Mouse (Mus musculus): Measurements from ENCODE around the gene Fgd2. TPM values are rescaled to one million over a fixed set of nuclear protein-coding genes. Genes with fewer than 3 reads are reported as not detected.

The Fgd2 gene
- total RNA-seq, 2 experiments from 2014 or later, result 1.6 to 1.8 TPM

- DNase-seq, result peak; percentile 80
- intact Hi-C loops (cut with DNase I; ENCODE audit: low total_unique reads), result no loop called here
Observed at GRCm38 (mm10) chr17:29355841-29356478, 4.8 kb upstream of the Fgd2 start.

GRCm38 (mm10) chr17:29356479-29356856 lies 4.2 kb upstream of the Fgd2 start:
- intact Hi-C loops (cut with DNase I; ENCODE audit: low total_unique reads), result no loop called here
- DNase-seq, result peak; percentile 84

- intact Hi-C loops (cut with DNase I; ENCODE audit: low total_unique reads), result no loop called here
- no peak for DNase-seq
Observed at GRCm38 (mm10) chr17:29356882-29357281, 3.8 kb upstream of the Fgd2 start.

- DNase-seq, result no peak
Observed at GRCm38 (mm10) chr17:29358928-29359327, 1.8 kb upstream of the Fgd2 start.

GRCm38 (mm10) chr17:29361982-29362691 lies 1.4 kb downstream of the Fgd2 start:
- intact Hi-C loops (cut with DNase I; ENCODE audit: low total_unique reads), result no loop called here
- DNase-seq, result no peak

More at GRCm38 (mm10) chr17:29358928-29359327, 1.8 kb upstream of the Fgd2 start:
- intact Hi-C loops (cut with DNase I; ENCODE audit: low total_unique reads), result no loop called here

- intact Hi-C loops (cut with DNase I; ENCODE audit: low total_unique reads), result no loop called here
- DNase-seq, result no peak
Observed at GRCm38 (mm10) chr17:29363109-29363508, 2.4 kb downstream of the Fgd2 start.

GRCm38 (mm10) chr17:29365105-29365621 lies 4.4 kb downstream of the Fgd2 start:
- DNase-seq, result no peak
- intact Hi-C loops (cut with DNase I; ENCODE audit: low total_unique reads), result no loop called here

GRCm38 (mm10) chr17:29368726-29369125 lies 8.0 kb downstream of the Fgd2 start:
- intact Hi-C loops (cut with DNase I; ENCODE audit: low total_unique reads), result no loop called here

GRCm38 (mm10) chr17:29370984-29371723 lies 10.4 kb downstream of the Fgd2 start:
- peak; percentile 91 for DNase-seq
- intact Hi-C loops (cut with DNase I; ENCODE audit: low total_unique reads), result loop anchor here (5.0 to 10.0 kb wide), 2 partner anchors 94 to 196 kb away; no protein-coding TSS in a partner anchor

More at GRCm38 (mm10) chr17:29368726-29369125, 8.0 kb downstream of the Fgd2 start:
- DNase-seq, result no peak

GRCm38 (mm10) chr17:29375871-29376270 lies 15.2 kb downstream of the Fgd2 start:
- intact Hi-C loops (cut with DNase I; ENCODE audit: low total_unique reads), result loop anchor here (10.0 kb wide), 1 partner anchor 201 kb away; no protein-coding TSS in a partner anchor
- DNase-seq, result no peak

GRCm38 (mm10) chr17:29378056-29378455 lies 17.3 kb downstream of the Fgd2 start:
- DNase-seq, result no peak
- intact Hi-C loops (cut with DNase I; ENCODE audit: low total_unique reads), result loop anchor here (10.0 kb wide), 1 partner anchor 203 kb away; no protein-coding TSS in a partner anchor

GRCm38 (mm10) chr17:29380241-29380640 lies 19.5 kb downstream of the Fgd2 start:
- intact Hi-C loops (cut with DNase I; ENCODE audit: low total_unique reads), result no loop called here
- DNase-seq, result no peak

GRCm38 (mm10) chr17:29381472-29381871 lies 20.8 kb downstream of the Fgd2 start:
- intact Hi-C loops (cut with DNase I; ENCODE audit: low total_unique reads), result no loop called here
- DNase-seq, result peak; percentile 77

- intact Hi-C loops (cut with DNase I; ENCODE audit: low total_unique reads), result loop anchor here (2.0 kb wide), 1 partner anchor 132 kb away; no protein-coding TSS in a partner anchor
- DNase-seq, result no peak
Observed at GRCm38 (mm10) chr17:29382417-29382816, 21.7 kb downstream of the Fgd2 start.

GRCm38 (mm10) chr17:29383923-29384322 lies 23.2 kb downstream of the Fgd2 start:
- intact Hi-C loops (cut with DNase I; ENCODE audit: low total_unique reads), result loop anchor here (2.0 kb wide), 1 partner anchor 131 kb away; no protein-coding TSS in a partner anchor
- no peak for DNase-seq

GRCm38 (mm10) chr17:29384850-29385438 lies 24.2 kb downstream of the Fgd2 start:
- intact Hi-C loops (cut with DNase I; ENCODE audit: low total_unique reads), result no loop called here
- DNase-seq, result peak; percentile 59

- intact Hi-C loops (cut with DNase I; ENCODE audit: low total_unique reads), result no loop called here
- DNase-seq, result no peak
Observed at GRCm38 (mm10) chr17:29385746-29386145, 25.0 kb downstream of the Fgd2 start.

- peak; percentile 87 for DNase-seq
- intact Hi-C loops (cut with DNase I; ENCODE audit: low total_unique reads), result no loop called here
Observed at GRCm38 (mm10) chr17:29388978-29389377, 28.3 kb downstream of the Fgd2 start.

- intact Hi-C loops (cut with DNase I; ENCODE audit: low total_unique reads), result no loop called here
- no peak for DNase-seq
Observed at GRCm38 (mm10) chr17:29391280-29391679, 30.6 kb downstream of the Fgd2 start.
